Mouse (Mus musculus): ENCODE measurements around the gene Stau1. TPM values are rescaled to one million over a fixed set of nuclear protein-coding genes. Genes with fewer than 3 reads are reported as not detected.

The Stau1 gene
- total and polyA plus RNA-seq, 3 experiments: 14.3 to 48.1 TPM; not detected in 1

DNA sequence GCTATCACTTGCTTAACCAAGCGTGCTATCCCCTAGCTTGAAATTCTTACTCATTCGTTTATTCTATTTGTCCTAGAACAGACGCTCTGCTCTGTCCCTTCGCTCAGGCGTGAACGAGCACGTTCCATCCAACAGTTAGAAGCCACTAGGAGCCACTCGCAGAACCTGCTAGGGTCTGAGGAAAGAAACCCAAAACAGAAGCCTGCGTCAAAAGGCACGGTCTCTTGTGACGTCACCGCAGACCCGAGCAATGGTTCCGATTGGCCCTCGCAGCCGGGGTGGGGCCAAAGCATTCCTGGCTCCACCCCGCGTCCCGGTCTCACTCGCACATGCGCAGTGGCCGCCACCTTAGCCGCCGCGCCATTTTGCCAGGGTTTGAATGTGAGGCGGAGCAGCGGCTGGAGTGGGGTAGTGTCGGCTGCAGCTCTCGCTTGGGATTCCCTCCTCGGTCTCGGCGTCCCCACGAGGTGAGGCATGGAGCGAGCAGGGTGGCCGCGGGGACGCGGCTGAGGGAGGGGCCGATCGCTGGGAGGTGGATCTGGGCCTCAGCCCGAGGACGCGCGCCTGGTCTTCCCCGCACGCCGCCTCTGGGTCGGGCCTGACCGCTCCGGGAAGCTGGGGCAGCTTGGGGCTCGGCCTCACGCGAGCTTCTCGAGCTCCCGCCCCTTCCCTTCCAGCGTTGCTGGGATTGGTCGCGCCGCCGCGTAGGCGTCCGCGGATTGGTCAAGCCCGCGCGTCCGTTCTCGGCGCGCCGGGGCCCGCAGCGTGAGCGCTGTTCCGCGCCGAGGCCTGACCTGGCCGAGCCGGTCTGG lies 90.2 kb downstream of the Stau1 start, which contains the start of gene Cse1l (continued):
- TF ChIP-seq USF1 (IDR thresholded peaks at IDR 0.05; ENCODE audit: low read depth, low read length) (no peak), BHLHE40 (IDR thresholded peaks at IDR 0.05; ENCODE audit: borderline replicate concordance, low read depth, low read length) (peak; percentile 55; the same call in 1 of the 2 replicates), ZMIZ1 (IDR thresholded peaks at IDR 0.05; ENCODE audit: low read depth, low read length) (peak; percentile 81), NELFE (IDR thresholded peaks at IDR 0.05; ENCODE audit: low read depth, low read length) (peak; percentile 96), MEF2A (IDR thresholded peaks at IDR 0.05; ENCODE audit: extremely low read depth, insufficient replicate concordance, low read depth, low read length, poor library complexity, severe bottlenecking) (0 out of 2 replicates have a peak, but pooled peaks have one; percentile 26), GABPA (IDR thresholded peaks at IDR 0.05; ENCODE audit: low read depth, low read length) (no peak; the same call in 1 of the 2 replicates), MAFK (IDR thresholded peaks at IDR 0.05; ENCODE audit: borderline replicate concordance, low read depth, low read length) (no peak), ZKSCAN1 (IDR thresholded peaks at IDR 0.05; ENCODE audit: low read depth, low read length) (no peak), POLR2AphosphoS5 (IDR thresholded peaks at IDR 0.05; ENCODE audit: borderline replicate concordance, low read depth, low read length) (peak; percentile 74; the same call in 1 of the 2 replicates), RAD21 (IDR thresholded peaks at IDR 0.05; ENCODE audit: low read depth, low read length) (no peak), EP300 (IDR thresholded peaks at IDR 0.05; ENCODE audit: low read depth in 1 of 2, low read length in 2 of 2) (no peak), POLR2A (IDR thresholded peaks at IDR 0.05; ENCODE audit: control insufficient read depth in 1 of 2, insufficient read depth in 1 of 2, low read depth in 1 of 2, low read length in 2 of 2, poor library complexity in 1 of 2) (peak; percentile 97 to 98), HCFC1 (IDR thresholded peaks at IDR 0.05; ENCODE audit: low read depth, low read length) (peak; percentile 70; the same call in 1 of the 2 replicates), POLR2AphosphoS2 (IDR thresholded peaks at IDR 0.05; ENCODE audit: low read length) (peak; percentile 94; the same call in 1 of the 2 replicates)

DNA sequence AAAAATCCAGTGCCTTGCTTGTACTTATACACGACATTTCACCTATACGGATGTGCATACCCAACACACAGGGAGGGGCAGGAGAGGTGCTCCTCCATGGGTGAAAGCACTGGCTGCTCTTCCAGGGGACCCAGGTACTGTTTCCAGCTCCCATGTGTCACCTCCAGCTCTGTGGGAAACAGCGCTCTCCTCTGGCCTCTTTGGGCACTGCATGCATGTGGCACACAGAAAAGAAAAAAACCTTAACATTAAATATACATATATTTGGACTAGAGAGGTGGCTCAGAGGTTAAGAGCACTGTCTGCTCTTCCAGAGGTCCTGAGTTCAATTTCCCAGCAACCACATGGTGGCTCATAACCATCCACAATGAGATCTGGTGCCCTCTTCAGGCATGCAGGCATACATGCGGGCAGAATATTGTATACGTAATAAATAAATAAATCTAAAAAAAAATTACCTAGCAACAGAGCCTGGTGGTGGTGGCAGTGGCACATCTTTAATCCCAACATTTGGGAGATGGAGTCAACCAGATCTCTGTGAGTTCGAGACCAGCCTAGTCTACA lies 92.3 kb downstream of the Stau1 start:
- H3K4me3 ChIP-seq (ENCODE audit: control insufficient read depth in 1 of 2, insufficient read depth in 1 of 2, low read depth in 2 of 2, low read length in 2 of 2): no peak overlapping the region
- H3K27ac ChIP-seq (ENCODE audit: control insufficient read depth, low read depth, low read length): no peak overlapping the region
- peak; percentile 46 for DNase-seq (ENCODE audit: low read depth, low spot score)
- TF ChIP-seq ELF1 (IDR thresholded peaks at IDR 0.05; ENCODE audit: low read depth, low read length) (no peak), TAL1 (IDR thresholded peaks at IDR 0.05; ENCODE audit: low read length) (no peak), MYC (IDR thresholded peaks at IDR 0.05; ENCODE audit: low read depth, low read length) (0 out of 2 replicates have a peak, but pooled peaks have one; percentile 57), RAD21 (IDR thresholded peaks at IDR 0.05; ENCODE audit: low read depth, low read length) (no peak; the same call in 1 of the 2 replicates), ZNF384 (IDR thresholded peaks at IDR 0.05; ENCODE audit: low read depth, low read length) (peak; percentile 45; the same call in 1 of the 2 replicates), ZC3H11A (IDR thresholded peaks at IDR 0.05; ENCODE audit: low read depth, low read length) (no peak), RCOR1 (IDR thresholded peaks at IDR 0.05; ENCODE audit: low read depth, low read length) (no peak), CTCF (IDR thresholded peaks at IDR 0.05 in 2 of 3, conservative IDR thresholded peaks at IDR 0.05 in 1 of 3; ENCODE audit: control insufficient read depth in 1 of 3, insufficient read depth in 1 of 3, low read depth in 2 of 3, low read length in 3 of 3, poor library complexity in 1 of 3, severe bottlenecking in 1 of 3) (peak; percentile 38 to 52 (median 49)), MEF2A (IDR thresholded peaks at IDR 0.05; ENCODE audit: extremely low read depth, insufficient replicate concordance, low read depth, low read length, poor library complexity, severe bottlenecking) (no peak), MAFK (IDR thresholded peaks at IDR 0.05; ENCODE audit: borderline replicate concordance, low read depth, low read length) (no peak)
- H3K9ac ChIP-seq (ENCODE audit: control insufficient read depth, low read depth, low read length, poor library complexity, severe bottlenecking): no peak overlapping the region
- peaks cover 5 to 12% of the 10 kb centered on the region in 2 experiments for H3K4me1 ChIP-seq (ENCODE audit: control insufficient read depth in 1 of 2, insufficient read depth in 2 of 2, low read length in 2 of 2)
- peaks cover 6 to 10% of the 10 kb centered on the region in 2 experiments; a peak in 3 of 4 replicates for H3K36me3 ChIP-seq (ENCODE audit: control insufficient read depth in 1 of 2, insufficient read depth in 2 of 2, low read length in 2 of 2)
- H3K79me2 ChIP-seq (ENCODE audit: control insufficient read depth, insufficient read depth, low read length, poor library complexity): peaks cover 26% of the 10 kb centered on the region
- no peaks in the 10 kb centered on the region for H3K9me3 ChIP-seq (replicated peaks; ENCODE audit: insufficient read depth, low read length)
- H3K27me3 ChIP-seq (ENCODE audit: control insufficient read depth in 1 of 2, insufficient read depth in 2 of 2, low read length in 2 of 2): no peaks in the 10 kb centered on the region

All from MEL (cell line).